Mouse (Mus musculus) ES-E14 (cell line): ENCODE data around the gene Cdk13. TPM values are rescaled to one million over a fixed set of nuclear protein-coding genes. Genes with fewer than 3 reads are reported as not detected.

Source experiments
- DNase-seq: peaks from one replicate; pipeline ENCODE4 v3.0.0-alpha.2; 2013; ENCODE audit warnings: low read depth, low spot score
- H3K27ac ChIP-seq: 2 replicates; pipeline ENCODE4 v1.5.1; 2012; ENCODE audit warnings: low read depth, mild to moderate bottlenecking, low read length, moderate library complexity, mixed read lengths; ENCODE audit not compliant: poor library complexity, insufficient read depth, severe bottlenecking
- H3K36me3 ChIP-seq: 2 replicates; pipeline ENCODE4 v1.6.1; 2012; ENCODE audit warnings: mild to moderate bottlenecking, low read length, moderate library complexity, mixed read lengths; ENCODE audit not compliant: control insufficient read depth, poor library complexity, insufficient read depth, severe bottlenecking
- H3K4me1 ChIP-seq, 2 experiments: fragments of 150-350 bp in 1 of 2; sonication (generic) in 1 of 2; 2 replicates each; pipeline ENCODE4 v1.6.1; 2012; ENCODE audit warnings: low read length in 2 of 2, mild to moderate bottlenecking in 1 of 2, mixed read lengths in 1 of 2; ENCODE audit not compliant: control insufficient read depth in 2 of 2, insufficient read depth in 2 of 2, poor library complexity in 1 of 2
- H3K4me3 ChIP-seq, 2 experiments: fragments of 150-350 bp in 1 of 2; sonication (generic) in 1 of 2; 2 replicates each; pipeline ENCODE4 v1.5.1; 2012; ENCODE audit warnings: low read length in 2 of 2, low read depth in 1 of 2, mild to moderate bottlenecking in 1 of 2, mixed read lengths in 1 of 2; ENCODE audit not compliant: insufficient read depth in 1 of 2, poor library complexity in 1 of 2, severe bottlenecking in 1 of 2
- H3K9ac ChIP-seq: 2 replicates; pipeline ENCODE4 v1.6.1; 2012; ENCODE audit warnings: low read depth, mild to moderate bottlenecking, low read length, mixed read lengths; ENCODE audit not compliant: poor library complexity, insufficient read depth, severe bottlenecking
- H3K9me3 ChIP-seq: fragments of 150-350 bp; sonication (generic); 2 replicates; pipeline ENCODE4 v1.6.1; 2012; ENCODE audit warnings: low read depth, mild to moderate bottlenecking, low read length; ENCODE audit not compliant: control insufficient read depth, insufficient read depth
- CHD2 ChIP-seq: IDR thresholded peaks from 2 replicates; pipeline ENCODE4 v1.6.1; 2014; ENCODE audit warnings: mild to moderate bottlenecking, low read depth, low read length, inconsistent platforms
- HCFC1 ChIP-seq: IDR thresholded peaks from 2 replicates; pipeline ENCODE4 v1.6.1; 2012; ENCODE audit warnings: low read length, inconsistent platforms, borderline replicate concordance; ENCODE audit not compliant: insufficient read depth
- MAFK ChIP-seq: IDR thresholded peaks from 2 replicates; pipeline ENCODE4 v1.6.1; 2014; ENCODE audit warnings: mild to moderate bottlenecking, low read depth, low read length, inconsistent platforms; ENCODE audit not compliant: insufficient read depth
- ZC3H11A ChIP-seq: IDR thresholded peaks from 2 replicates; pipeline ENCODE4 v1.6.1; 2012; ENCODE audit warnings: low read depth, mild to moderate bottlenecking, inconsistent platforms, low read length, borderline replicate concordance
- ZNF384 ChIP-seq: IDR thresholded peaks from 2 replicates; pipeline ENCODE4 v1.6.1; 2012; ENCODE audit warnings: low read depth, low read length, inconsistent platforms
- in situ Hi-C, 2 experiments: fragments of 600-800 bp; cut with MboI; formaldehyde crosslinking; loops; one replicate each; pipeline ENCODE4 v1.15.1; 2025; ENCODE audit warnings: low sequenced_read_pairs in 2 of 2, inconsistent platforms in 1 of 2; ENCODE audit not compliant: unreplicated experiment in 2 of 2
- total RNA-seq: library from RNA; depleted of rRNA; stranded (reverse); fragments of 300-350 nt; gene quantifications from 2 replicates; pipeline ENCODE4 v1.2.3, GENCODE M21; 2012; rRNA removed

The Cdk13 gene
- 41.9 and 50.7 TPM in 2 replicates for total RNA-seq

DNA sequence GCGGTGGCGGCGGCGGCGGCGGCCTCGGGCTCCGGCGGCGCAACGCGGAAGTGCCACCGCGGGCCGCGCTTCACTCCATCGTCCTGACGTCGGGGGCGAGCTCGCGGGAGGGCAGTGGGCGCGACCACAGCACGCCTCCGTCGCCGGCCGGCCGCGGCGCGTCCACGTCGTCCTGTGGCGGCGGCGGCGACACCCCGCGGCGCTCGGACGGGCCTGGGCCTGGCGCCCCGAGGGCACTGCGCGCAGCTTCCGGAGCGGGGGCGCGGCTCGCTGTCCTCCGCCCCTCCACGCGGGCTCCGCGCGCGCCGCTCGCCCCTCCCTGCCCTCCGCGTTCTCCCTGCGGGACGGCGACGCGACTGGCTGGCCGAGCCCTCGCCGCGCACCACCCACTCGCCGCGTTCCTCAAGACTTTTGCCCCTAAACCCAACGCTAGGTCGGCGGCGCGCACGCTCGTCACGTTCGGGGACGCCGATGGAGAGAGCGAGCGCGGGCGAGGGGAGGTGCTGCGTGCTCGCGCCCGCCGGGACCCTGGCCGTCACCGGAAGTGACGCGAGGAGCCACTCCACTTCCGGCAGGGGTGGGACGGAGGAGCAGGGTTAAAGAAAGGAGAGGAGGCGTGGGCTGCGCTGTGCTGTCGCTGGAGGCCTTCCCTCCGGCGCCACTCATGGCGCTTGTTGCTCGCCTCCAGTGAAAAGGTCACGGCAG lies at the start of gene Cdk13:
TSS of gene Cdk13 (minus strand) at position 189 of the 705 bp plus-strand sequence.
- Histone ChIP-seq H3K9me3 (no peaks in the 10 kb centered on the region), H3K4me1 (peaks cover 0 to 4% of the 10 kb centered on the region in 2 experiments; a peak in 1 of 4 replicates), H3K9ac (peak within 1 kb of the TSS; percentile 97), H3K27ac (peak within 1 kb of the TSS; percentile 92), H3K36me3 (no peaks in the 10 kb centered on the region), H3K4me3 (peak within 1 kb of the TSS; percentile 88 to 90)
- TF ChIP-seq ZNF384 (no peak), HCFC1 (0 out of 2 replicates have a peak, but pooled peaks have one; percentile 43), CHD2 (no peak)
- in situ Hi-C loops: no loop called here
- DNase-seq: peak; percentile 95

DNA sequence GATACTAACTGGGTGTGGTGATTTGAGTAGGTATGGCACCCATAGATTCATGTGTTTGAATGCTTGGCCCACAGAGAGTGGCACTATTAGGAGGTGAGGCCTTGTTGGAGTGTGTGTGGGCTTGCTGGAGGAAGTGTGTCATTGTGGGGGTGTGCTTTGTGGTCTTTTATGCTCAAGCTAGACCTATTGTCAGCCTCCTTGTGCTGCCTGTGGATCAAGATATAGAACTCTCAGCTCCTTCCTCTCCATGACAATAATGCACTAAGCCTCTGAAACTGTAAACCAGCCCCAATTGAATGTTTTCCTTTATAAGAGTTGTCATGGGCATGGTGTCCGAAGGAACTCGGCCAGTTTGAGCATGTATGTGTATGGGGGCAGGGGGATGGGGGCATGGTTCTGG lies 38.4 kb upstream of the Cdk13 start:
- Histone ChIP-seq H3K9me3 (no peaks in the 10 kb centered on the region), H3K36me3 (no peaks in the 10 kb centered on the region), H3K4me1 (peaks cover 4 to 16% of the 10 kb centered on the region in 2 experiments; a peak in 3 of 4 replicates), H3K27ac (peak overlapping the region; percentile 79; the same call in 1 of the 2 replicates), H3K4me3 (no peak overlapping the region), H3K9ac (no peak overlapping the region; the same call in 1 of the 2 replicates)
- in situ Hi-C loops: no loop called here
- DNase-seq: no peak
- no peak for TF ChIP-seq ZNF384
- TF ChIP-seq HCFC1: no peak
- TF ChIP-seq ZC3H11A: no peak
- no peak for TF ChIP-seq MAFK
- no peak for TF ChIP-seq CHD2

DNA sequence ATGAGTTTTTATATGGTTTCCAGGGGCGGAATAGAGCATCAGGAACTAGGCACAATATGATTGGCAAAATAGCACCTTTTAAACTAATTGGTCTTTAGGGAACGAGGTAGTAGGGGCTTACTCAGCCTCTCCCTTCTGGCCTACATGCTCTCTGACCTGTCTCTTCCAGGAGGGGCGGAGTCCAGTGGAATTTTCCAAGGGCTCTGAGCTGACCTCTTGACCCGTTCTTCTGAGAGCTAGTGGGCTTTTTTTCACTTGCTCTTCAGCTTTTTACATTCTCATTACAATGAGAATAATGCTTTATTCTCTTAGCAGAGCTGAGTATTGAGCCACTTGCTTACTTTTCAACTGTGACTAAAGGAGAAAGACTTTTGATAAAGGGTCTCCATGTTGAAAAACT lies 37.9 kb upstream of the Cdk13 start:
- in situ Hi-C loops: no loop called here
- DNase-seq: no peak
- peaks cover 4 to 16% of the 10 kb centered on the region in 2 experiments; a peak in 3 of 4 replicates for H3K4me1 ChIP-seq
- peak overlapping the region; percentile 79; the same call in 1 of the 2 replicates for H3K27ac ChIP-seq
- TF ChIP-seq ZC3H11A (no peak), HCFC1 (no peak), MAFK (no peak), CHD2 (no peak), ZNF384 (no peak)
- no peak overlapping the region for H3K9ac ChIP-seq
- H3K36me3 ChIP-seq: no peaks in the 10 kb centered on the region
- H3K9me3 ChIP-seq: no peaks in the 10 kb centered on the region
- no peak overlapping the region for H3K4me3 ChIP-seq

DNA sequence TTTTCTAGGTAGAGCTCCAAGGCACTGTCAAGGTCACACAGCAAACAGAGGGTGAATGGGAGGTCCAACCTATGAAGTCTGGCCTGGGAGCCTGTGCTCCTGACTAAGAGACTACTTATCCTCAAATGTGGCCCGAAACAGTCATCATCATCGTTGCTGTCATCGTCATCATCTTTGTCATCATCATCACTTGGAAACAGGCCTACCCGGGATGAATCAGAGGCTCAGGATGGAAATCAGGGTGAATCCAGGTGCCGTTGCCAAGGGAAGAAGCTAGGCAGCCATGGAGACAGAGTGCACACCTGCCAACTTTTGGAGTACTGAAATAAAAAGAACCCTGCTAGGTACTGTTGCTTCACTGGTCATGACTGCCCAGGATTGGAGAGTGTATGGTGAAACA lies 34.2 kb upstream of the Cdk13 start:
- no peak for DNase-seq
- H3K36me3 ChIP-seq: no peaks in the 10 kb centered on the region
- peaks cover 4 to 18% of the 10 kb centered on the region in 2 experiments; a peak in 3 of 4 replicates for H3K4me1 ChIP-seq
- no peaks in the 10 kb centered on the region for H3K9me3 ChIP-seq
- no peak overlapping the region for H3K4me3 ChIP-seq
- H3K27ac ChIP-seq: no peak overlapping the region
- TF ChIP-seq CHD2 (no peak), HCFC1 (no peak), ZC3H11A (no peak), MAFK (no peak), ZNF384 (no peak)
- no peak overlapping the region for H3K9ac ChIP-seq
- in situ Hi-C loops: loop anchor here in 1 of 2 experiments (10.0 kb wide), 1 partner anchor 146 kb away; no protein-coding TSS in a partner anchor
